Mouse (Mus musculus): ENCODE measurements around the gene Apbb2.

GRCm38 (mm10) chr5:66525002-66525401 lies 93.6 kb downstream of the Apbb2 start:
- no peak for TF ChIP-seq POLR2A (IDR thresholded peaks at IDR 0.05; ENCODE audit: insufficient read length, low read depth)
- TF ChIP-seq USF1 (IDR thresholded peaks at IDR 0.05; ENCODE audit: low read depth): no peak
- no peak for TF ChIP-seq E2F4 (IDR thresholded peaks at IDR 0.05; ENCODE audit: insufficient read depth)
- TF ChIP-seq TCF3 (IDR thresholded peaks at IDR 0.05; ENCODE audit: insufficient read length, low read depth): no peak
- no peak for TF ChIP-seq CEBPB (IDR thresholded peaks at IDR 0.05; ENCODE audit: insufficient read depth, poor library complexity, severe bottlenecking)
- TF ChIP-seq TCF12 (IDR thresholded peaks at IDR 0.05; ENCODE audit: insufficient read depth, poor library complexity, severe bottlenecking): no peak
- no peak for TF ChIP-seq MAX (IDR thresholded peaks at IDR 0.05; ENCODE audit: low read depth)
- TF ChIP-seq POLR2AphosphoS2 (IDR thresholded peaks at IDR 0.05; ENCODE audit: insufficient read length, low read depth): no peak
- TF ChIP-seq MYOD1 (IDR thresholded peaks at IDR 0.05; ENCODE audit: control insufficient read depth in 1 of 3, insufficient read length in 2 of 3, low read depth in 2 of 3): no peak
- TF ChIP-seq MYOG (IDR thresholded peaks at IDR 0.05; ENCODE audit: control insufficient read depth in 1 of 3, insufficient read depth in 1 of 3, insufficient read length in 2 of 3, low read depth in 2 of 3): no peak
- TF ChIP-seq SRF (IDR thresholded peaks at IDR 0.05; ENCODE audit: control insufficient read depth, insufficient read length, low read depth): no peak
